Mouse (Mus musculus) brain, embryonic 18.5 days (tissue): Measurements from ENCODE around the gene Pcsk4.

Source experiments
- DNase-seq: peaks from one replicate; pipeline ENCODE4 v3.0.0-alpha.2; 2012; ENCODE audit warnings: low read depth, low spot score

The Pcsk4 gene

GRCm38 (mm10) chr10:80323261-80324119 lies 5.8 kb downstream of the Pcsk4 start:
- DNase-seq = no peak

- no peak for DNase-seq
These were observed 6.5 kb downstream of the Pcsk4 start for GRCm38 (mm10) chr10:80322811-80323211.

- DNase-seq = no peak
These were observed 7.4 kb downstream of the Pcsk4 start for GRCm38 (mm10) chr10:80321670-80322581.

- no peak for DNase-seq
These were observed 8.2 kb downstream of the Pcsk4 start for GRCm38 (mm10) chr10:80321014-80321669.

GRCm38 (mm10) chr10:80320340-80320760 lies 8.9 kb downstream of the Pcsk4 start, which contains the start of gene 2310011J03Rik:
TSS of gene 2310011J03Rik (minus strand) at chr10:80320537.
- peak; percentile 73 for DNase-seq

GRCm38 (mm10) chr10:80317011-80317410 lies 12.3 kb downstream of the Pcsk4 start:
- DNase-seq = no peak

GRCm38 (mm10) chr10:80316359-80316781 lies 12.9 kb downstream of the Pcsk4 start:
- no peak for DNase-seq

GRCm38 (mm10) chr10:80315315-80315714 lies 14.0 kb downstream of the Pcsk4 start:
- no peak for DNase-seq

GRCm38 (mm10) chr10:80314494-80315001 lies 14.8 kb downstream of the Pcsk4 start:
- DNase-seq = no peak

GRCm38 (mm10) chr10:80313627-80314201 lies 15.6 kb downstream of the Pcsk4 start:
- DNase-seq = no peak

- DNase-seq = no peak
These were observed 16.5 kb downstream of the Pcsk4 start for GRCm38 (mm10) chr10:80312586-80313504.

GRCm38 (mm10) chr10:80311560-80311959 lies 17.7 kb downstream of the Pcsk4 start:
- DNase-seq = no peak

- no peak for DNase-seq
These were observed 24.4 kb downstream of the Pcsk4 start for GRCm38 (mm10) chr10:80304862-80305261.

- no peak for DNase-seq
These were observed 24.8 kb downstream of the Pcsk4 start for GRCm38 (mm10) chr10:80304458-80304857.

GRCm38 (mm10) chr10:80302471-80302881 lies 26.8 kb downstream of the Pcsk4 start:
- no peak for DNase-seq

- DNase-seq = no peak
These were observed 27.3 kb downstream of the Pcsk4 start for GRCm38 (mm10) chr10:80302082-80302355.

- no peak for DNase-seq
These were observed 27.8 kb downstream of the Pcsk4 start for GRCm38 (mm10) chr10:80301256-80302081.

- DNase-seq = peak; percentile 87
These were observed 28.6 kb downstream of the Pcsk4 start for GRCm38 (mm10) chr10:80300672-80301181.

- DNase-seq = no peak
These were observed 29.5 kb downstream of the Pcsk4 start for GRCm38 (mm10) chr10:80299824-80300223.
